Mouse (Mus musculus) bone marrow macrophage, adult 2 months (primary cell): Measurements from ENCODE around the gene Serinc5. TPM values are rescaled to one million over a fixed set of nuclear protein-coding genes. Genes with fewer than 3 reads are reported as not detected.

Source experiments
- H3K27ac ChIP-seq: 2 replicates; pipeline ENCODE4 v1.5.1; 2012; ENCODE audit warnings: low read depth, low read length; ENCODE audit not compliant: insufficient read depth
- H3K4me1 ChIP-seq: 2 replicates; pipeline ENCODE4 v1.6.1; 2012; ENCODE audit warnings: low read length; ENCODE audit not compliant: control insufficient read depth, insufficient read depth
- H3K4me3 ChIP-seq: 2 replicates; pipeline ENCODE4 v1.5.1; 2012; ENCODE audit warnings: mild to moderate bottlenecking, low read length, moderate library complexity; ENCODE audit not compliant: insufficient read depth
- CTCF ChIP-seq: IDR thresholded peaks from 2 replicates; pipeline ENCODE4 v1.5.1; 2012; ENCODE audit warnings: low read depth, mild to moderate bottlenecking, low read length, moderate library complexity
- POLR2A ChIP-seq: IDR thresholded peaks from 2 replicates; pipeline ENCODE4 v1.6.1; 2012; ENCODE audit warnings: mild to moderate bottlenecking, low read depth, low read length, borderline replicate concordance
- polyA plus RNA-seq: library from polyadenylated mRNA; stranded (reverse); fragments of >200 nt; gene quantifications from 2 replicates; pipeline ENCODE4 v1.2.4, GENCODE M21; 2012; ENCODE audit not compliant: missing spikeins, insufficient read depth, insufficient read length

The Serinc5 gene
- 16.3 and 17.5 TPM in 2 replicates for polyA plus RNA-seq

- peak; percentile 89 for TF ChIP-seq POLR2A
- no peak for TF ChIP-seq CTCF
- Histone ChIP-seq H3K27ac (peak within 1 kb of the TSS; percentile 65), H3K4me3 (peak within 1 kb of the TSS; percentile 89)
Observed at GRCm38 (mm10) chr13:92610311-92611221, at the start of gene Serinc5. TSS of gene Serinc5 (plus strand) at chr13:92611091.

GRCm38 (mm10) chr13:92576072-92576471, 34.8 kb upstream of the Serinc5 start, which contains the start of gene Spz1:
TSS of gene Spz1 (minus strand) at chr13:92576172.
- 0 out of 2 replicates have a peak, but pooled peaks cover 2% of the 10 kb centered on the region for H3K4me1 ChIP-seq
- H3K27ac ChIP-seq: no peak within 1 kb of the TSS
- TF ChIP-seq POLR2A (no peak), CTCF (no peak)
- H3K4me3 ChIP-seq: no peak within 1 kb of the TSS

More at GRCm38 (mm10) chr13:92610311-92611221, at the start of gene Serinc5:
- H3K4me1 ChIP-seq: peaks cover 12% of the 10 kb centered on the region

- Histone ChIP-seq H3K4me3 (no peak overlapping the region), H3K27ac (no peak overlapping the region), H3K4me1 (0 out of 2 replicates have a peak, but pooled peaks cover 2% of the 10 kb centered on the region)
- TF ChIP-seq CTCF: no peak
- no peak for TF ChIP-seq POLR2A
Observed at GRCm38 (mm10) chr13:92576688-92577087, 34.2 kb upstream of the Serinc5 start.

GRCm38 (mm10) chr13:92578210-92578609, 32.7 kb upstream of the Serinc5 start:
- TF ChIP-seq POLR2A (no peak), CTCF (no peak)
- Histone ChIP-seq H3K4me1 (0 out of 2 replicates have a peak, but pooled peaks cover 2% of the 10 kb centered on the region), H3K4me3 (no peak overlapping the region), H3K27ac (no peak overlapping the region)

GRCm38 (mm10) chr13:92580220-92581043, 30.5 kb upstream of the Serinc5 start:
- Histone ChIP-seq H3K4me1 (0 out of 2 replicates have a peak, but pooled peaks cover 2% of the 10 kb centered on the region), H3K4me3 (no peak overlapping the region), H3K27ac (no peak overlapping the region)
- TF ChIP-seq POLR2A: no peak
- TF ChIP-seq CTCF: no peak

- no peak overlapping the region for H3K4me3 ChIP-seq
- H3K4me1 ChIP-seq: 0 out of 2 replicates have a peak, but pooled peaks cover 2% of the 10 kb centered on the region
- no peak overlapping the region for H3K27ac ChIP-seq
- no peak for TF ChIP-seq POLR2A
Observed at GRCm38 (mm10) chr13:92584094-92584717, 26.7 kb upstream of the Serinc5 start.

GRCm38 (mm10) chr13:92588704-92589103, 22.2 kb upstream of the Serinc5 start:
- H3K4me1 ChIP-seq: no peaks in the 10 kb centered on the region
- no peak overlapping the region for H3K27ac ChIP-seq
- H3K4me3 ChIP-seq: no peak overlapping the region
- no peak for TF ChIP-seq CTCF
- TF ChIP-seq POLR2A: no peak

- TF ChIP-seq POLR2A (no peak), CTCF (no peak)
- Histone ChIP-seq H3K27ac (no peak overlapping the region), H3K4me1 (no peaks in the 10 kb centered on the region), H3K4me3 (no peak overlapping the region)
Observed at GRCm38 (mm10) chr13:92589255-92589654, 21.6 kb upstream of the Serinc5 start.

GRCm38 (mm10) chr13:92591225-92591624, 19.7 kb upstream of the Serinc5 start:
- Histone ChIP-seq H3K4me1 (no peaks in the 10 kb centered on the region), H3K27ac (no peak overlapping the region), H3K4me3 (no peak overlapping the region)
- TF ChIP-seq CTCF: no peak
- TF ChIP-seq POLR2A: no peak
